Mouse (Mus musculus) embryonic fibroblast, embryonic 13.5 days (primary cell): ENCODE measurements at regions not wholly inside any gene's neighbourhood (a gene's known extent, or its start where the extent isn't known, plus 50 kb on each side); places are given as distances from the start of the nearest gene placed in this dataset.

Experiments
- CTCF ChIP-seq: IDR thresholded peaks from 2 replicates; pipeline ENCODE4 v1.5.1; 2011; ENCODE audit warnings: mild to moderate bottlenecking, control low read depth, low read length, moderate library complexity, borderline replicate concordance; ENCODE audit not compliant: insufficient read depth
- POLR2A ChIP-seq: IDR thresholded peaks from 2 replicates; pipeline ENCODE4 v1.6.1; 2011; ENCODE audit warnings: low read depth, mild to moderate bottlenecking, control low read depth, low read length, moderate library complexity

- no peak for TF ChIP-seq POLR2A
- no peak for TF ChIP-seq CTCF
Observed at GRCm38 (mm10) chr1:61121480-61121879, 143.8 kb downstream of the Icos start.
